Mouse (Mus musculus) embryonic facial prominence, embryonic 15.5 days (tissue): ENCODE measurements around the gene Olfr1497. TPM values are rescaled to one million over a fixed set of nuclear protein-coding genes. Genes with fewer than 3 reads are reported as not detected.

Experiments used
- polyA plus RNA-seq: library from polyadenylated mRNA; unstranded; fragments of >200 nt; fragmentation: Nextera tagmentation; extraction: Ambion mirVana; gene quantifications from 2 replicates; pipeline ENCODE4 v1.2.1, GENCODE M21; 2015

Gene Olfr1497
- polyA plus RNA-seq, 1 experiment from 2014 or later = not detected

Other genes starting within 250 kb of the Olfr1497 start
- gene Olfr1484, start 214.7 kb downstream of the Olfr1497 start, polyA plus RNA-seq = not detected in 2 replicates
- not detected in 2 replicates for gene Olfr1487, start 180.8 kb downstream of the Olfr1497 start, polyA plus RNA-seq
- 0.05 TPM in 1 of 2 replicates, not detected in the other for gene Olfr1489, start 166.6 kb downstream of the Olfr1497 start, polyA plus RNA-seq
- gene Olfr1490, start 147.1 kb downstream of the Olfr1497 start, polyA plus RNA-seq = not detected in 2 replicates
- gene Olfr1491, start 100.9 kb downstream of the Olfr1497 start, polyA plus RNA-seq = not detected in 2 replicates
- not detected in 2 replicates for gene Olfr1493-ps1, start 74.9 kb downstream of the Olfr1497 start, polyA plus RNA-seq
- gene Olfr1494, start 58.5 kb downstream of the Olfr1497 start, polyA plus RNA-seq = not detected in 2 replicates
- gene Olfr1495, start 33.6 kb downstream of the Olfr1497 start, polyA plus RNA-seq = 0.09 TPM in 1 of 2 replicates, not detected in the other
- gene Olfr1496, start 20.3 kb downstream of the Olfr1497 start, polyA plus RNA-seq = not detected in 2 replicates
- not detected in 2 replicates for gene Olfr1499, start 21.2 kb upstream of the Olfr1497 start, polyA plus RNA-seq
- 0.16 and 0.23 TPM in 2 replicates for gene Olfr1500, start 32.3 kb upstream of the Olfr1497 start, polyA plus RNA-seq
- gene Olfr1501, start 52.5 kb upstream of the Olfr1497 start, polyA plus RNA-seq = 0.04 and 0.25 TPM in 2 replicates
- not detected in 2 replicates for gene Olfr1502, start 63.6 kb upstream of the Olfr1497 start, polyA plus RNA-seq
- gene Olfr1504, start 99.7 kb upstream of the Olfr1497 start, polyA plus RNA-seq = not detected in 2 replicates
- gene Olfr1505, start 115.3 kb upstream of the Olfr1497 start, polyA plus RNA-seq = not detected in 2 replicates